Mouse (Mus musculus) limb, embryonic 13.5 days (tissue): ENCODE data around the gene Spata2l. TPM values are rescaled to one million over a fixed set of nuclear protein-coding genes. Genes with fewer than 3 reads are reported as not detected.

Source experiments
- ATAC-seq: fragments of 200-750 bp; cut with Nextera tagmentation; 2 replicates; pipeline ENCODE4 v1.8.0; 2017; ENCODE audit warnings: low read depth, moderate number of reproducible peaks, moderate TSS enrichment; ENCODE audit not compliant: low FRiP score
- H3K27ac ChIP-seq: fragments of 300-500 bp; sonication (generic); 2 replicates; pipeline ENCODE4 v1.5.1; 2015; ENCODE audit warnings: inconsistent platforms, mild to moderate bottlenecking, moderate library complexity
- H3K27me3 ChIP-seq: fragments of 300-500 bp; sonication (generic); 2 replicates; pipeline ENCODE4 v1.6.1; 2015; ENCODE audit warnings: mild to moderate bottlenecking, inconsistent platforms
- H3K36me3 ChIP-seq: fragments of 300-500 bp; sonication (generic); 2 replicates; pipeline ENCODE4 v1.6.1; 2015; ENCODE audit warnings: inconsistent platforms, mild to moderate bottlenecking, moderate library complexity
- H3K4me1 ChIP-seq: fragments of 300-500 bp; sonication (generic); 2 replicates; pipeline ENCODE4 v1.6.1; 2015; ENCODE audit warnings: inconsistent platforms
- H3K4me2 ChIP-seq: fragments of 300-500 bp; sonication (generic); replicated peaks from 2 replicates; pipeline ENCODE4 v1.6.1; 2015; ENCODE audit warnings: inconsistent platforms, mild to moderate bottlenecking, moderate library complexity
- H3K4me3 ChIP-seq: fragments of 300-500 bp; sonication (generic); 2 replicates; pipeline ENCODE4 v1.5.1; 2015; ENCODE audit warnings: moderate library complexity, mild to moderate bottlenecking, inconsistent platforms
- H3K9ac ChIP-seq: fragments of 300-500 bp; sonication (generic); 2 replicates; pipeline ENCODE4 v1.6.1; 2015; ENCODE audit warnings: mild to moderate bottlenecking, inconsistent platforms
- H3K9me3 ChIP-seq: fragments of 300-500 bp; sonication (generic); 2 replicates; pipeline ENCODE4 v1.6.1; 2016; ENCODE audit warnings: inconsistent platforms
- WGBS: fragments of 180-500 bp; shearing (Covaris S2); methylation state at CpG from one replicate; pipeline ENCODE4 v1.1.7; 2015; 5-methylcytosine and 5-hydroxymethylcytosine counted together
- polyA plus RNA-seq: library from polyadenylated mRNA; unstranded; fragments of >200 nt; fragmentation: Nextera tagmentation; extraction: Ambion mirVana; gene quantifications from 2 replicates; pipeline ENCODE4 v1.2.1, GENCODE M21; 2015

Spata2l gene
- polyA plus RNA-seq, 1 experiment from 2014 or later: 3.7 TPM

GRCm38 (mm10) chr8:123188841-123189240 is 47.2 kb downstream of the Spata2l start:
- H3K9me3 ChIP-seq: no peaks in the 10 kb centered on the region
- ATAC-seq: no peak
- no peak overlapping the region for H3K4me2 ChIP-seq
- H3K4me3 ChIP-seq: no peak overlapping the region
- peaks cover 20% of the 10 kb centered on the region for H3K4me1 ChIP-seq
- no peaks in the 10 kb centered on the region for H3K27me3 ChIP-seq
- WGBS: 81% methylated on average over 7 of the region's 7 CpGs
- H3K36me3 ChIP-seq: no peaks in the 10 kb centered on the region
- H3K9ac ChIP-seq: no peak overlapping the region
- H3K27ac ChIP-seq: no peak overlapping the region

GRCm38 (mm10) chr8:123188006-123188405 is 48.0 kb downstream of the Spata2l start:
- Histone ChIP-seq H3K4me3 (no peak overlapping the region), H3K4me1 (peaks cover 20% of the 10 kb centered on the region), H3K36me3 (no peaks in the 10 kb centered on the region), H3K9ac (no peak overlapping the region), H3K27ac (no peak overlapping the region), H3K27me3 (no peaks in the 10 kb centered on the region), H3K9me3 (no peaks in the 10 kb centered on the region), H3K4me2 (no peak overlapping the region)
- WGBS: 80% methylated on average over 2 of the region's 2 CpGs
- ATAC-seq: no peak

GRCm38 (mm10) chr8:123185566-123186409 is 50.2 kb downstream of the Spata2l start, which contains the start of gene Dpep1:
TSS of gene Dpep1 (plus strand) at chr8:123186242.
- H3K4me3 ChIP-seq: no peak within 1 kb of the TSS
- peak within 1 kb of the TSS; percentile 4; the same call in 1 of the 2 replicates for H3K9ac ChIP-seq
- ATAC-seq: peak; percentile 61; the same call in 1 of the 2 replicates
- H3K36me3 ChIP-seq: no peaks in the 10 kb centered on the region
- H3K27me3 ChIP-seq: no peaks in the 10 kb centered on the region
- peak within 1 kb of the TSS; percentile 19 for H3K4me2 ChIP-seq
- H3K4me1 ChIP-seq: peaks cover 20% of the 10 kb centered on the region
- H3K27ac ChIP-seq: peak within 1 kb of the TSS; percentile 48; the same call in 1 of the 2 replicates
- H3K9me3 ChIP-seq: no peaks in the 10 kb centered on the region
- WGBS: 15% methylated on average over 19 of the region's 19 CpGs

GRCm38 (mm10) chr8:123181391-123181790 is 54.6 kb downstream of the Spata2l start:
- no peak for ATAC-seq
- H3K36me3 ChIP-seq: no peaks in the 10 kb centered on the region
- no peak overlapping the region for H3K27ac ChIP-seq
- no peaks in the 10 kb centered on the region for H3K27me3 ChIP-seq
- no peak overlapping the region for H3K4me3 ChIP-seq
- no peak overlapping the region for H3K9ac ChIP-seq
- WGBS: 58% methylated on average over 3 of the region's 3 CpGs
- H3K9me3 ChIP-seq: peaks cover 15% of the 10 kb centered on the region
- peaks cover 16% of the 10 kb centered on the region for H3K4me1 ChIP-seq
- no peak overlapping the region for H3K4me2 ChIP-seq

Other genes starting within 250 kb of the Spata2l start
- 40.9 and 48.7 TPM in 2 replicates for gene Ankrd11, start 194.0 kb downstream of the Spata2l start, polyA plus RNA-seq
- gene Spg7, start 173.3 kb downstream of the Spata2l start, polyA plus RNA-seq: 40.8 and 41.5 TPM in 2 replicates
- gene Rpl13, start 133.9 kb downstream of the Spata2l start, polyA plus RNA-seq: 1,375 and 1,469 TPM in 2 replicates
- 0.64 and 0.72 TPM in 2 replicates for gene Cpne7, start 118.9 kb downstream of the Spata2l start, polyA plus RNA-seq
- gene Sult5a1, start 77.9 kb downstream of the Spata2l start, polyA plus RNA-seq: 26.1 and 30.6 TPM in 2 replicates
- gene Dpep1, start 50.0 kb downstream of the Spata2l start, polyA plus RNA-seq: 2.4 and 2.5 TPM in 2 replicates
- gene Chmp1a, start 23.5 kb downstream of the Spata2l start, polyA plus RNA-seq: 151 and 155 TPM in 2 replicates
- 4.9 and 7.0 TPM in 2 replicates for gene Spata33, start 23.4 kb downstream of the Spata2l start, polyA plus RNA-seq
- 37.9 and 39.9 TPM in 2 replicates for gene Cdk10, start 11.4 kb downstream of the Spata2l start, polyA plus RNA-seq
- gene Zfp276, start 18.0 kb upstream of the Spata2l start, polyA plus RNA-seq: 28.4 and 29.1 TPM in 2 replicates
- 32.3 and 32.7 TPM in 2 replicates for gene Vps9d1, start 18.1 kb upstream of the Spata2l start, polyA plus RNA-seq
- 26.4 and 27.2 TPM in 2 replicates for gene Fanca, start 82.3 kb upstream of the Spata2l start, polyA plus RNA-seq
- gene Spire2, start 96.5 kb upstream of the Spata2l start, polyA plus RNA-seq: 0.80 and 1.1 TPM in 2 replicates
- gene Tcf25, start 137.5 kb upstream of the Spata2l start, polyA plus RNA-seq: 155 and 156 TPM in 2 replicates
- 0.05 TPM in 1 of 2 replicates, not detected in the other for gene Mc1r, start 170.9 kb upstream of the Spata2l start, polyA plus RNA-seq
- gene Tubb3, start 175.2 kb upstream of the Spata2l start, polyA plus RNA-seq: 6.9 and 9.4 TPM in 2 replicates
- gene Def8, start 187.3 kb upstream of the Spata2l start, polyA plus RNA-seq: 38.3 and 41.7 TPM in 2 replicates
- gene Afg3l1, start 241.7 kb upstream of the Spata2l start, polyA plus RNA-seq: 58.6 and 66.3 TPM in 2 replicates